Mouse (Mus musculus): ENCODE measurements around the gene Adad2.

DNA sequence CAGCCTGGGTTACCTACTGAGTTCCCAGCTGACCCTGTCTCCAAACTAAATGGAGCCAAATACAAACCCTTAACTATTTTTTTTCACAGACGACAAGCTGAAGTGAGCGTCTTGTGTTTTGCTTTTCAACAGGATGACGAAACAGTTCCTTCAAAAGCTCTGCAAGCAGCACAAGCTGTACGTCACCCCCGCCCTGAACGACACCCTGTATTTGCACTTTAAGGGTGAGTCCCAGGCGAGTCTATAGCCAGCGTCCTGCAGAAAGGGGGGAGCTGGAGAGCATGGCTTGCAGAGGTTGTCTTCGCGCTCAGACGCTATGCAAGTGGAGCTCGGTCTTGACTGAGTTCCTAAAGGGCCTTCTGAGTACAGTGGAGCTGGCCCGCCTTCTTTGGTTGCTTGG lies 33.5 kb upstream of the Adad2 start:
- TF ChIP-seq MAX (IDR thresholded peaks at IDR 0.05; ENCODE audit: low read depth) (no peak), POLR2A (IDR thresholded peaks at IDR 0.05; ENCODE audit: insufficient read length, low read depth) (no peak), POLR2AphosphoS2 (IDR thresholded peaks at IDR 0.05; ENCODE audit: insufficient read length, low read depth) (no peak), CEBPB (IDR thresholded peaks at IDR 0.05; ENCODE audit: insufficient read depth, poor library complexity, severe bottlenecking) (no peak), MYOD1 (IDR thresholded peaks at IDR 0.05; ENCODE audit: control insufficient read depth in 1 of 3, insufficient read length in 2 of 3, low read depth in 2 of 3) (no peak), MYOG (IDR thresholded peaks at IDR 0.05; ENCODE audit: control insufficient read depth in 1 of 3, insufficient read depth in 1 of 3, insufficient read length in 2 of 3, low read depth in 2 of 3) (no peak), TCF12 (IDR thresholded peaks at IDR 0.05; ENCODE audit: insufficient read depth, poor library complexity, severe bottlenecking) (no peak), SRF (IDR thresholded peaks at IDR 0.05; ENCODE audit: control insufficient read depth, insufficient read length, low read depth) (no peak), TCF3 (IDR thresholded peaks at IDR 0.05; ENCODE audit: insufficient read length, low read depth) (no peak), E2F4 (IDR thresholded peaks at IDR 0.05; ENCODE audit: insufficient read depth) (no peak), USF1 (IDR thresholded peaks at IDR 0.05; ENCODE audit: low read depth) (no peak), REST (IDR thresholded peaks at IDR 0.05; ENCODE audit: insufficient read depth, insufficient read length) (no peak)
